Mouse (Mus musculus): ENCODE results near the gene Lgalsl. TPM values are rescaled to one million over a fixed set of nuclear protein-coding genes. Genes with fewer than 3 reads are reported as not detected.
A peak's percentile ranks its signal among the peaks of the same experiment; 100 is the strongest.

Gene Lgalsl
- polyA plus RNA-seq, 1 experiment, result 15.8 TPM

DNA sequence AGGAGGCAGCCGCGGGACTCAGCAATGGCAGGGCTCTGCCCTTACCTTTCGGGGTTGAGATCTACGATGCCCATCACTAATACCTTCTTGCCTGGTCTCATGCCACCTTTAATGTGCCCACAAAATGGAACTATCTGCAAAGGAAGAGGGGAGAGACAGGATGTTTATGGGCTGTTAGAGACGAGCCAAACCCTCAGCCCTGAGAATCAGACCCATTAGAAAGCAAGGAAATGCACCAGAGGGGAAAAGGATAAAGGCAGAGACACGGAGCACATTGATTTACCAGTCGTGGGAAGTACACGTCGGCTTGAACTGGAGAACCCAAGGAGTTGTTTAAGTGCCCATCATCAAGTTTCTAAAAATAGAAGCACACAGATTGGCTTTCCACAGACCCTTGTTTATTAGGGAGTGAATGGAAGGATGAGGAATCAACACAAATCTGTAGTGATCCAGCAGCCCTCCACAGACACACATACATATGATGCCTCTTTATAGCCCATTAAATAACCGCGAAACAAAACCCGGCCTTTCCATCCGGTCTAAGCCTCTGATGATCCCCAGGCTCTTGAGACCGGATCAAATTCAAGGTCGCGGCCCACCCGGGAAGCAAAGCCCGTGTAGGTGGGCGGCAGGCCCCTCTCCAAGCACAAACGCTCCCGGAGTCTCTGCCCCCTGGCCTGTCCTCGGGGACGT is 717 bp downstream of the Lgalsl start:
- peak overlapping the region; percentile 97 for H3K4me3 ChIP-seq (replicated peaks)
- H3K27me3 ChIP-seq (replicated peaks), result peaks cover 2% of the 10 kb centered on the region
- peaks cover 52% of the 10 kb centered on the region for H3K36me3 ChIP-seq (replicated peaks; ENCODE audit: low read length)
- H3K9me3 ChIP-seq, result no peaks in the 10 kb centered on the region
- peaks cover 81% of the 10 kb centered on the region for H3K4me1 ChIP-seq
- TF ChIP-seq GATA1 (IDR thresholded peaks at IDR 0.05; ENCODE audit: borderline replicate concordance, low read length) (no peak), FLI1 (IDR thresholded peaks at IDR 0.05; ENCODE audit: low read length) (no peak)

DNA sequence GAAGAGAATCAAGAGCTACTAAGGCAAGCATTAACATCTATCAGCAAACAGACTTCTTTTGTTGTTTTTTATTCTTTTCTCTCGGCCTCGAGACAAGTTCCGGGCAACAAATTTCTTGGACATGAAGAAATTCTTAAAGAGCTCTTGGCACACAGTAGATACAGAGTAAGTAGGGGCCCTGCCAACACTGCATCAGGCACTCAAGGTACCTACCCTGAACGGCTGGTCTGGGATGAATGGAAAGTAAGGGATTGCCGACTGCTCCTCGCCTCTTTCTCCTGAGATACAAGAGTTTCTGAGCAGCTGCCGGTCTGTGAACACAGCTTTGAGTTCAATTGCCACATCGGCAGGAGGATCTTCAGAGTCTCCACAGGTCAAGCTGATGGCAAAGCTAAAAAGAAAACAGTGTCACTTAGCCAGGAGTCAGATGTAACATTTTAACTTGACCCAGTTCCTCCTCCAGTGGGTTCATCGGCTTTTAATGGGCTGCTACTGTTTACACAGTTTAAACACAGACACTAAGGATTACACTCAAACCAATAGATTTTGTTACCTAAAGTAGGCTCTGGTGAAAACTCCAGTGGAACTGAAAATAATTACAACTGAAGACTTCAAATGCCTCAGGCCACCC is 1.7 kb downstream of the Lgalsl start:
- H3K4me3 ChIP-seq (replicated peaks), result peak overlapping the region; percentile 97
- TF ChIP-seq GATA1 (IDR thresholded peaks at IDR 0.05; ENCODE audit: borderline replicate concordance, low read length) (no peak), FLI1 (IDR thresholded peaks at IDR 0.05; ENCODE audit: low read length) (no peak)
- H3K9me3 ChIP-seq, result no peaks in the 10 kb centered on the region
- peaks cover 61% of the 10 kb centered on the region for H3K36me3 ChIP-seq (replicated peaks; ENCODE audit: low read length)
- H3K4me1 ChIP-seq, result peaks cover 82% of the 10 kb centered on the region
- peaks cover 2% of the 10 kb centered on the region for H3K27me3 ChIP-seq (replicated peaks)

GRCm38 (mm10) chr11:20823961-20824360 is 6.9 kb downstream of the Lgalsl start:
- Histone ChIP-seq H3K4me1 (peaks cover 76% of the 10 kb centered on the region), H3K27me3 (replicated peaks) (no peaks in the 10 kb centered on the region), H3K36me3 (replicated peaks; ENCODE audit: low read length) (peaks cover 77% of the 10 kb centered on the region), H3K9me3 (no peaks in the 10 kb centered on the region), H3K4me3 (replicated peaks) (no peak overlapping the region)
- no peak for TF ChIP-seq GATA1 (IDR thresholded peaks at IDR 0.05; ENCODE audit: borderline replicate concordance, low read length)
- TF ChIP-seq FLI1 (IDR thresholded peaks at IDR 0.05; ENCODE audit: low read length), result no peak

- Histone ChIP-seq H3K27me3 (replicated peaks) (no peaks in the 10 kb centered on the region), H3K4me1 (peaks cover 75% of the 10 kb centered on the region), H3K9me3 (no peaks in the 10 kb centered on the region), H3K36me3 (replicated peaks; ENCODE audit: low read length) (peaks cover 71% of the 10 kb centered on the region), H3K4me3 (replicated peaks) (no peak overlapping the region)
- TF ChIP-seq FLI1 (IDR thresholded peaks at IDR 0.05; ENCODE audit: low read length), result no peak
- TF ChIP-seq GATA1 (IDR thresholded peaks at IDR 0.05; ENCODE audit: borderline replicate concordance, low read length), result no peak
These were observed 7.6 kb downstream of the Lgalsl start for GRCm38 (mm10) chr11:20823301-20823700.

- no peaks in the 10 kb centered on the region for H3K27me3 ChIP-seq (replicated peaks)
- TF ChIP-seq GATA1 (IDR thresholded peaks at IDR 0.05; ENCODE audit: borderline replicate concordance, low read length) (no peak), FLI1 (IDR thresholded peaks at IDR 0.05; ENCODE audit: low read length) (no peak)
- H3K36me3 ChIP-seq (replicated peaks; ENCODE audit: low read length), result peaks cover 53% of the 10 kb centered on the region
- peaks cover 72% of the 10 kb centered on the region for H3K4me1 ChIP-seq
- no peak overlapping the region for H3K4me3 ChIP-seq (replicated peaks)
- H3K9me3 ChIP-seq, result no peaks in the 10 kb centered on the region
These were observed 9.5 kb downstream of the Lgalsl start for GRCm38 (mm10) chr11:20821351-20821750.

- TF ChIP-seq FLI1 (IDR thresholded peaks at IDR 0.05; ENCODE audit: low read length), result no peak
- no peak for TF ChIP-seq GATA1 (IDR thresholded peaks at IDR 0.05; ENCODE audit: borderline replicate concordance, low read length)
- Histone ChIP-seq H3K4me1 (peaks cover 65% of the 10 kb centered on the region), H3K9me3 (no peaks in the 10 kb centered on the region), H3K36me3 (replicated peaks; ENCODE audit: low read length) (peaks cover 29% of the 10 kb centered on the region), H3K27me3 (replicated peaks) (peaks cover 9% of the 10 kb centered on the region), H3K4me3 (replicated peaks) (no peak overlapping the region)
These were observed 16.8 kb downstream of the Lgalsl start for GRCm38 (mm10) chr11:20813901-20814523.

DNA sequence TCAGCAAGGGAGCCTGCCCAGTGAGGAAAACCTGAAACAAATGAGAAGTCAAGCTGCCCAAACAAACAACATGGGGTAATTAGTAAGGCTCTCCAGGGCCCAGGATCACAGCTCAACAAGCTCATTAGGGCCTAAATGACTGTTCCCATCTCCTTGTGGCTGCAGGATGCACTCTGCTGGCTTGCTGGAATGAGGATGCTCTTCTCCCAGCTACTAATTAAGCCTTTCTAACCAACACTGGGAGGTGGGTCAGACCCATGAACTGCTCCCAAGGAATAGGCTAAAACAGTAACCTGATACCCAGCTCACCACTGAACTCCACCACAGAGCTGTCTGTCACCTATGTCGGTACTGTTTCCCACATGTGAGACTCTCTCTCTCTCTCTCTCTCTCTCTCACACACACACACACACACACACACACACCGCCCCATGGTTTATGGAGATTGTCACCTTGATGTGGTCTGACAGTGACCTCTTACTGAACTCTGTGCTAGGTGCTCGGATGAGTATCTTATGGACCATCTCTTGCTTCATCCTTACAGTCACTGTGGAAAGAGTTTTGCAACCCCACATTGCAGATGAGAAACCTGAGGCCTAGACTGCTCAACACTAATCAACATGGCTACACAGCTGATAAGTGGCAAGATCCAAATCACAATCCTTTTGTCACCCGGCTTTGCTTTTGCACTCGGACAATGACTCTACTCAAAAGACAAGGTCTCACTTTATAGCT is 18.5 kb downstream of the Lgalsl start:
- H3K4me3 ChIP-seq (replicated peaks), result no peak overlapping the region
- H3K36me3 ChIP-seq (replicated peaks; ENCODE audit: low read length), result peaks cover 38% of the 10 kb centered on the region
- peaks cover 68% of the 10 kb centered on the region for H3K4me1 ChIP-seq
- TF ChIP-seq FLI1 (IDR thresholded peaks at IDR 0.05; ENCODE audit: low read length), result no peak
- no peak for TF ChIP-seq GATA1 (IDR thresholded peaks at IDR 0.05; ENCODE audit: borderline replicate concordance, low read length)
- H3K27me3 ChIP-seq (replicated peaks), result peaks cover 9% of the 10 kb centered on the region
- no peaks in the 10 kb centered on the region for H3K9me3 ChIP-seq

GRCm38 (mm10) chr11:20806659-20807058 is 24.2 kb downstream of the Lgalsl start:
- peaks cover 18% of the 10 kb centered on the region for H3K36me3 ChIP-seq (replicated peaks; ENCODE audit: low read length)
- TF ChIP-seq GATA1 (IDR thresholded peaks at IDR 0.05; ENCODE audit: borderline replicate concordance, low read length) (no peak), FLI1 (IDR thresholded peaks at IDR 0.05; ENCODE audit: low read length) (no peak)
- H3K4me3 ChIP-seq (replicated peaks), result no peak overlapping the region
- peaks cover 6% of the 10 kb centered on the region for H3K27me3 ChIP-seq (replicated peaks)
- no peaks in the 10 kb centered on the region for H3K9me3 ChIP-seq
- peaks cover 63% of the 10 kb centered on the region for H3K4me1 ChIP-seq

- Histone ChIP-seq H3K4me1 (peaks cover 64% of the 10 kb centered on the region), H3K27me3 (replicated peaks) (no peaks in the 10 kb centered on the region), H3K36me3 (replicated peaks; ENCODE audit: low read length) (peaks cover 18% of the 10 kb centered on the region), H3K9me3 (no peaks in the 10 kb centered on the region), H3K4me3 (replicated peaks) (no peak overlapping the region)
- TF ChIP-seq GATA1 (IDR thresholded peaks at IDR 0.05; ENCODE audit: borderline replicate concordance, low read length) (no peak), FLI1 (IDR thresholded peaks at IDR 0.05; ENCODE audit: low read length) (no peak)
These were observed 25.1 kb downstream of the Lgalsl start for GRCm38 (mm10) chr11:20805604-20806249.
